Mouse (Mus musculus): Measurements from ENCODE around the gene Srm. TPM values are rescaled to one million over a fixed set of nuclear protein-coding genes. Genes with fewer than 3 reads are reported as not detected.
A peak's percentile ranks its signal among the peaks of the same experiment; 100 is the strongest.

Srm gene
- total and polyA plus RNA-seq, 3 experiments, result 305 to 765 (median 332) TPM

GRCm38 (mm10) chr4:148626623-148627185 lies 35.4 kb downstream of the Srm start, which contains the start of gene Tardbp (continued):
- TF ChIP-seq E2F4 (IDR thresholded peaks at IDR 0.05; ENCODE audit: borderline replicate concordance, low read depth, low read length) (peak; percentile 73), CHD2 (IDR thresholded peaks at IDR 0.05; ENCODE audit: low read length) (peak; percentile 90)

DNA sequence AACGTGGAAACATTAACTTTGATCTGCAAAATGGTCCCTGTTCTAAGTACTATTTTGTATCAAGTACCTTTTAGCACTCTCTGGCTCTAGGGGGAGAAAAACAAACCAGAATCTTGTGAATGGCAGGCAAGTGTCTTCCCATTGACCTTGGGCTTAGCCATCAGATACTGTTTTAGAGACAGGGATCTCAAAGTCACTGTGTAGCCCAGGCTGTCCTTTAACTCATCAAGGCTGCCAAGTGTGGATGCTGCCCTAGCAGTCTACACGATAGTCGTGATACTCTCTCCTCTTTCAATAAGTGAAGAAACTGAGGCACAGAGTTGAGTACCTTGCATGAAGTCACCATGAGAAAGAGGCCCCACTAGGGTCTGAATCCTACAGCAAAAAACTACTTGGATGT lies 35.9 kb downstream of the Srm start:
- peak overlapping the region; percentile 20; the same call in 1 of the 2 replicates for H3K27ac ChIP-seq (ENCODE audit: control insufficient read depth, low read depth, low read length)
- H3K79me2 ChIP-seq (ENCODE audit: control insufficient read depth, insufficient read depth, low read length, poor library complexity), result peaks cover 39% of the 10 kb centered on the region
- peaks cover 22 to 34% of the 10 kb centered on the region in 2 experiments for H3K36me3 ChIP-seq (ENCODE audit: control insufficient read depth in 1 of 2, insufficient read depth in 2 of 2, low read length in 2 of 2)
- TF ChIP-seq CTCF (IDR thresholded peaks at IDR 0.05 in 2 of 3, conservative IDR thresholded peaks at IDR 0.05 in 1 of 3; ENCODE audit: control insufficient read depth in 1 of 3, insufficient read depth in 1 of 3, low read depth in 2 of 3, low read length in 3 of 3, poor library complexity in 1 of 3, severe bottlenecking in 1 of 3), result no peak
- TF ChIP-seq E2F4 (IDR thresholded peaks at IDR 0.05; ENCODE audit: borderline replicate concordance, low read depth, low read length), result no peak
- no peak for TF ChIP-seq BHLHE40 (IDR thresholded peaks at IDR 0.05; ENCODE audit: borderline replicate concordance, low read depth, low read length)
- no peak for TF ChIP-seq USF2 (IDR thresholded peaks at IDR 0.05; ENCODE audit: borderline replicate concordance in 1 of 2, insufficient read depth in 1 of 2, low read depth in 1 of 2, low read length in 2 of 2)
- TF ChIP-seq SMC3 (IDR thresholded peaks at IDR 0.05; ENCODE audit: low read depth, low read length), result no peak
- no peak for TF ChIP-seq RAD21 (IDR thresholded peaks at IDR 0.05; ENCODE audit: low read depth, low read length)
- TF ChIP-seq EP300 (IDR thresholded peaks at IDR 0.05; ENCODE audit: low read depth in 1 of 2, low read length in 2 of 2), result 0 out of 4 replicates have a peak, but pooled peaks of 1 of the 2 experiments have one; percentile 2
- TF ChIP-seq MAX (IDR thresholded peaks at IDR 0.05; ENCODE audit: low read length), result 0 out of 2 replicates have a peak, but pooled peaks have one; percentile 22
- TF ChIP-seq POLR2AphosphoS2 (IDR thresholded peaks at IDR 0.05; ENCODE audit: low read length), result no peak
- no peak for TF ChIP-seq ZC3H11A (IDR thresholded peaks at IDR 0.05; ENCODE audit: low read depth, low read length)
- TF ChIP-seq NELFE (IDR thresholded peaks at IDR 0.05; ENCODE audit: low read depth, low read length), result no peak; the same call in 1 of the 2 replicates
- no peaks in the 10 kb centered on the region for H3K9me3 ChIP-seq (replicated peaks; ENCODE audit: insufficient read depth, low read length)
- H3K4me1 ChIP-seq (ENCODE audit: control insufficient read depth in 1 of 2, insufficient read depth in 2 of 2, low read length in 2 of 2), result peaks cover 2 to 26% of the 10 kb centered on the region in 2 experiments
- no peak for DNase-seq (ENCODE audit: low read depth, low spot score)
- H3K27me3 ChIP-seq (ENCODE audit: control insufficient read depth in 1 of 2, insufficient read depth in 2 of 2, low read length in 2 of 2), result no peaks in the 10 kb centered on the region
- peak overlapping the region; percentile 68 for H3K9ac ChIP-seq (ENCODE audit: control insufficient read depth, low read depth, low read length, poor library complexity, severe bottlenecking)
- H3K4me3 ChIP-seq (ENCODE audit: control insufficient read depth in 1 of 2, insufficient read depth in 1 of 2, low read depth in 2 of 2, low read length in 2 of 2), result peak overlapping the region; percentile 39 to 62

DNA sequence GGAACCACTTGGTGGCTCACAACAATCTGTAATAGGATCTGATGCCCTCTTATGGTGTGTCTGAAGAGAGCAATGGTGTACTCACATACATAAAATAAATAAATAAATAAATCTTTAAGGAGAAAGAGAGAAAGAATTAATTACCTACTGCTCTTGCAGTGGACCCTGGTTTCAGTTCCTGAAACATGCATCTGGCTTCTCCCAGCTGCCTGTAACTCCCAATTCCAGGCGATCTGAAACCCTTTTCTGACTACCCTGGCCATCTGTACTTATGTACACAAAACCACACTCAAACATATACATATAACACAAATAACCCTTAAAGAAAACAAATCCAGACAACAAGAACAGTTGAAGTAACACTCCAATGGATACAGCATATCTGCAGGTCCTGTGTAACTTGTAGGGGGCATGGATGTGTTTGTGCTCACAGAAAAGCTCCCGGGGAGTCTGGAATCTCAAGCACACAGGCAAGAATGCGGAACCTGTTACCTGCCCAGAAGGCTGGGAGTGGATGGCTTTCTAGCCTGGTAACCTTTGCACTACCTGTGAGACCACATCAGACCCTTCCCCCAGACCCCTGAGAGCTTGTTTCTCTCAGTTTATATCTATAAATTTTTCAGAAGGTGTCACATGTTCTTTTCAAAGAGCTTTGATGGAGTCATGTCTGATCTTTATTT lies 40.9 kb downstream of the Srm start:
- no peak for DNase-seq (ENCODE audit: low read depth, low spot score)
- no peak overlapping the region for H3K9ac ChIP-seq (ENCODE audit: control insufficient read depth, low read depth, low read length, poor library complexity, severe bottlenecking)
- TF ChIP-seq TCF12 (IDR thresholded peaks at IDR 0.05; ENCODE audit: low read depth, low read length) (no peak), USF2 (IDR thresholded peaks at IDR 0.05; ENCODE audit: borderline replicate concordance in 1 of 2, insufficient read depth in 1 of 2, low read depth in 1 of 2, low read length in 2 of 2) (no peak), E2F4 (IDR thresholded peaks at IDR 0.05; ENCODE audit: borderline replicate concordance, low read depth, low read length) (no peak), EP300 (IDR thresholded peaks at IDR 0.05; ENCODE audit: low read depth in 1 of 2, low read length in 2 of 2) (no peak), TAL1 (IDR thresholded peaks at IDR 0.05; ENCODE audit: low read length) (no peak), GATA1 (IDR thresholded peaks at IDR 0.05; ENCODE audit: low read depth, low read length) (no peak), ZMIZ1 (IDR thresholded peaks at IDR 0.05; ENCODE audit: low read depth, low read length) (no peak), NELFE (IDR thresholded peaks at IDR 0.05; ENCODE audit: low read depth, low read length) (no peak), UBTF (IDR thresholded peaks at IDR 0.05; ENCODE audit: borderline replicate concordance, insufficient read depth, low read depth, low read length) (no peak), GABPA (IDR thresholded peaks at IDR 0.05; ENCODE audit: low read depth, low read length) (no peak), ZC3H11A (IDR thresholded peaks at IDR 0.05; ENCODE audit: low read depth, low read length) (no peak), MEF2A (IDR thresholded peaks at IDR 0.05; ENCODE audit: extremely low read depth, insufficient replicate concordance, low read depth, low read length, poor library complexity, severe bottlenecking) (no peak)
- H3K36me3 ChIP-seq (ENCODE audit: control insufficient read depth in 1 of 2, insufficient read depth in 2 of 2, low read length in 2 of 2), result peaks cover 0 to 16% of the 10 kb centered on the region in 2 experiments; a peak in 2 of 4 replicates
- H3K27ac ChIP-seq (ENCODE audit: control insufficient read depth, low read depth, low read length), result no peak overlapping the region
- no peak overlapping the region for H3K4me3 ChIP-seq (ENCODE audit: control insufficient read depth in 1 of 2, insufficient read depth in 1 of 2, low read depth in 2 of 2, low read length in 2 of 2)
- H3K79me2 ChIP-seq (ENCODE audit: control insufficient read depth, insufficient read depth, low read length, poor library complexity), result no peaks in the 10 kb centered on the region
- H3K27me3 ChIP-seq (ENCODE audit: control insufficient read depth in 1 of 2, insufficient read depth in 2 of 2, low read length in 2 of 2), result no peaks in the 10 kb centered on the region
- H3K9me3 ChIP-seq (replicated peaks; ENCODE audit: insufficient read depth, low read length), result no peaks in the 10 kb centered on the region
- H3K4me1 ChIP-seq (ENCODE audit: control insufficient read depth in 1 of 2, insufficient read depth in 2 of 2, low read length in 2 of 2), result peaks cover 0 to 29% of the 10 kb centered on the region in 2 experiments; a peak in 3 of 4 replicates

Measured in MEL (cell line).